Mouse (Mus musculus): Measurements from ENCODE around the gene Ppox.

Gene Ppox

GRCm38 (mm10) chr1:171265971-171266744, 14.8 kb downstream of the Ppox start:
- no peak for DNase-seq

- no peak for DNase-seq
Observed at GRCm38 (mm10) chr1:171263666-171264461, 17.1 kb downstream of the Ppox start.

- DNase-seq, result no peak
Observed at GRCm38 (mm10) chr1:171263185-171263611, 17.8 kb downstream of the Ppox start.

- DNase-seq, result no peak
Observed at GRCm38 (mm10) chr1:171262594-171263130, 18.3 kb downstream of the Ppox start.

- DNase-seq, result no peak
Observed at GRCm38 (mm10) chr1:171260316-171260715, 20.7 kb downstream of the Ppox start.

- DNase-seq, result no peak
Observed at GRCm38 (mm10) chr1:171258921-171259320, 22.1 kb downstream of the Ppox start.

GRCm38 (mm10) chr1:171257781-171258180, 23.2 kb downstream of the Ppox start:
- DNase-seq, result no peak

- DNase-seq, result peak; percentile 67
Observed at GRCm38 (mm10) chr1:171256937-171257548, 23.9 kb downstream of the Ppox start.

GRCm38 (mm10) chr1:171256095-171256818, 24.7 kb downstream of the Ppox start:
- DNase-seq, result no peak

GRCm38 (mm10) chr1:171252415-171252814, 28.6 kb downstream of the Ppox start:
- no peak for DNase-seq

- DNase-seq, result no peak
Observed at GRCm38 (mm10) chr1:171251594-171252324, 29.2 kb downstream of the Ppox start.

- DNase-seq, result no peak
Observed at GRCm38 (mm10) chr1:171250680-171251593, 30.0 kb downstream of the Ppox start, which contains the start of gene Ndufs2. Gene Ndufs2, minus strand, starts transcription at chr1:171251388.

- no peak for DNase-seq
Observed at GRCm38 (mm10) chr1:171249913-171250600, 30.9 kb downstream of the Ppox start, which contains the start of gene Adamts4. Gene Adamts4, plus strand, starts transcription at chr1:171250421.

GRCm38 (mm10) chr1:171248386-171249226, 32.4 kb downstream of the Ppox start:
- no peak for DNase-seq

GRCm38 (mm10) chr1:171247916-171248315, 33.1 kb downstream of the Ppox start:
- no peak for DNase-seq

- no peak for DNase-seq
Observed at GRCm38 (mm10) chr1:171247453-171247841, 33.5 kb downstream of the Ppox start.

GRCm38 (mm10) chr1:171246709-171247452, 34.1 kb downstream of the Ppox start:
- DNase-seq, result peak; percentile 98

- no peak for DNase-seq
Observed at GRCm38 (mm10) chr1:171245353-171245752, 35.6 kb downstream of the Ppox start.
